Mouse (Mus musculus) MEL (cell line): ENCODE data around the gene Spata9. TPM values are rescaled to one million over a fixed set of nuclear protein-coding genes. Genes with fewer than 3 reads are reported as not detected.

Experiments
- DNase-seq: peaks from one replicate; pipeline ENCODE4 v3.0.0; 2011; ENCODE audit warnings: low read depth, low spot score
- H3K27ac ChIP-seq: 2 replicates; pipeline ENCODE4 v1.5.1; 2012; ENCODE audit warnings: low read depth, mild to moderate bottlenecking, control low read depth, low read length, moderate library complexity; ENCODE audit not compliant: control insufficient read depth
- H3K27me3 ChIP-seq, 2 experiments: fragments of 150-350 bp in 1 of 2; sonication (generic) in 1 of 2; 2 replicates each; pipeline ENCODE4 v1.6.1; 2012; ENCODE audit warnings: low read length in 2 of 2, mild to moderate bottlenecking in 2 of 2, improper control_type of control experiment in 1 of 2, moderate library complexity in 1 of 2; ENCODE audit not compliant: insufficient read depth in 2 of 2, control insufficient read depth in 1 of 2
- H3K36me3 ChIP-seq, 2 experiments: 2 replicates each; pipeline ENCODE4 v1.6.1; 2012 to 2014; ENCODE audit warnings: low read length in 2 of 2, improper control_type of control experiment in 1 of 2, inconsistent platforms in 1 of 2, mild to moderate bottlenecking in 1 of 2; ENCODE audit not compliant: insufficient read depth in 2 of 2, control insufficient read depth in 1 of 2
- H3K4me1 ChIP-seq, 2 experiments: fragments of 150-350 bp in 1 of 2; sonication (generic) in 1 of 2; 2 replicates each; pipeline ENCODE4 v1.6.1; 2012; ENCODE audit warnings: low read length in 2 of 2, improper control_type of control experiment in 1 of 2, mild to moderate bottlenecking in 1 of 2; ENCODE audit not compliant: insufficient read depth in 2 of 2, control insufficient read depth in 1 of 2
- H3K4me3 ChIP-seq, 2 experiments: fragments of 150-350 bp in 1 of 2; sonication (generic) in 1 of 2; 2 replicates each; pipeline ENCODE4 v1.5.1; 2012; ENCODE audit warnings: low read depth in 2 of 2, low read length in 2 of 2, mild to moderate bottlenecking in 2 of 2, moderate library complexity in 2 of 2, control low read depth in 1 of 2, improper control_type of control experiment in 1 of 2; ENCODE audit not compliant: control insufficient read depth in 1 of 2, insufficient read depth in 1 of 2
- H3K79me2 ChIP-seq: 2 replicates; pipeline ENCODE4 v1.6.1; 2012; ENCODE audit warnings: mild to moderate bottlenecking, low read length, moderate library complexity; ENCODE audit not compliant: control insufficient read depth, poor library complexity, insufficient read depth
- H3K9ac ChIP-seq: 2 replicates; pipeline ENCODE4 v1.6.1; 2012; ENCODE audit warnings: low read depth, mild to moderate bottlenecking, control low read depth, low read length, moderate library complexity; ENCODE audit not compliant: control insufficient read depth, poor library complexity, severe bottlenecking
- H3K9me3 ChIP-seq: fragments of 150-350 bp; sonication (generic); replicated peaks from 2 replicates; pipeline ENCODE4 v1.6.1; 2012; ENCODE audit warnings: mild to moderate bottlenecking, low read length, improper control_type of control experiment, moderate library complexity; ENCODE audit not compliant: insufficient read depth
- BHLHE40 ChIP-seq: IDR thresholded peaks from 2 replicates; pipeline ENCODE4 v1.6.1; 2012; ENCODE audit warnings: low read depth, mild to moderate bottlenecking, inconsistent platforms, low read length, improper control_type of control experiment, borderline replicate concordance
- CTCF ChIP-seq, 3 experiments: IDR thresholded peaks in 2 of 3; conservative IDR thresholded peaks in 1 of 3; 2 replicates each; pipeline ENCODE4 v1.5.1; 2011 to 2012; ENCODE audit warnings: low read length in 3 of 3, low read depth in 2 of 3, mild to moderate bottlenecking in 2 of 3, improper control_type of control experiment in 1 of 3, inconsistent platforms in 1 of 3, mixed read lengths in 1 of 3, moderate library complexity in 1 of 3; ENCODE audit not compliant: control insufficient read depth in 1 of 3, insufficient read depth in 1 of 3, poor library complexity in 1 of 3, severe bottlenecking in 1 of 3
- E2F4 ChIP-seq: IDR thresholded peaks from 2 replicates; pipeline ENCODE4 v1.6.1; 2011; ENCODE audit warnings: low read depth, low read length, improper control_type of control experiment, borderline replicate concordance
- GABPA ChIP-seq: IDR thresholded peaks from 2 replicates; pipeline ENCODE4 v1.6.1; 2012; ENCODE audit warnings: low read depth, mild to moderate bottlenecking, inconsistent platforms, low read length, improper control_type of control experiment, moderate library complexity
- JUND ChIP-seq: IDR thresholded peaks from 2 replicates; pipeline ENCODE4 v1.6.1; 2011; ENCODE audit warnings: low read depth, mild to moderate bottlenecking, improper control_type of control experiment, low read length
- MAFK ChIP-seq: IDR thresholded peaks from 2 replicates; pipeline ENCODE4 v1.6.1; 2011; ENCODE audit warnings: low read depth, mild to moderate bottlenecking, low read length, improper control_type of control experiment, borderline replicate concordance
- MAX ChIP-seq: IDR thresholded peaks from 2 replicates; pipeline ENCODE4 v1.6.1; 2011; ENCODE audit warnings: low read length, improper control_type of control experiment
- MEF2A ChIP-seq: IDR thresholded peaks from 2 replicates; pipeline ENCODE4 v1.6.1; 2014; ENCODE audit warnings: low read depth, mild to moderate bottlenecking, inconsistent platforms, low read length, improper control_type of control experiment; ENCODE audit not compliant: poor library complexity, insufficient replicate concordance, severe bottlenecking; ENCODE audit errors: extremely low read depth
- MXI1 ChIP-seq: IDR thresholded peaks from 2 replicates; pipeline ENCODE4 v1.6.1; 2011; ENCODE audit warnings: mild to moderate bottlenecking, low read depth, low read length, improper control_type of control experiment
- MYB ChIP-seq: IDR thresholded peaks from 2 replicates; pipeline ENCODE4 v1.6.1; 2011; ENCODE audit warnings: mild to moderate bottlenecking, low read depth, low read length, improper control_type of control experiment
- MYC ChIP-seq: IDR thresholded peaks from 2 replicates; pipeline ENCODE4 v1.6.1; 2011; ENCODE audit warnings: low read depth, mild to moderate bottlenecking, low read length, improper control_type of control experiment, moderate library complexity
- NELFE ChIP-seq: IDR thresholded peaks from 2 replicates; pipeline ENCODE4 v1.6.1; 2011; ENCODE audit warnings: low read depth, low read length, improper control_type of control experiment
- NRF1 ChIP-seq: IDR thresholded peaks from 2 replicates; pipeline ENCODE4 v1.6.1; 2014; ENCODE audit warnings: low read depth, mild to moderate bottlenecking, inconsistent platforms, low read length, improper control_type of control experiment, moderate library complexity; ENCODE audit not compliant: poor library complexity, insufficient read depth, severe bottlenecking
- POLR2A ChIP-seq, 2 experiments: IDR thresholded peaks; 2 replicates each; pipeline ENCODE4 v1.6.1; 2011 to 2012; ENCODE audit warnings: low read length in 2 of 2, mild to moderate bottlenecking in 2 of 2, control low read depth in 1 of 2, improper control_type of control experiment in 1 of 2, low read depth in 1 of 2, moderate library complexity in 1 of 2; ENCODE audit not compliant: control insufficient read depth in 1 of 2, insufficient read depth in 1 of 2, poor library complexity in 1 of 2
- POLR2AphosphoS2 ChIP-seq: IDR thresholded peaks from 2 replicates; pipeline ENCODE4 v1.6.1; 2011; ENCODE audit warnings: low read length, improper control_type of control experiment
- POLR2AphosphoS5 ChIP-seq: IDR thresholded peaks from 2 replicates; pipeline ENCODE4 v1.6.1; 2012; ENCODE audit warnings: low read depth, borderline replicate concordance, mild to moderate bottlenecking, inconsistent platforms, low read length, moderate library complexity, mixed read lengths
- RAD21 ChIP-seq: IDR thresholded peaks from 2 replicates; pipeline ENCODE4 v1.6.1; 2011; ENCODE audit warnings: mild to moderate bottlenecking, low read depth, low read length, improper control_type of control experiment
- SIN3A ChIP-seq: IDR thresholded peaks from 2 replicates; pipeline ENCODE4 v1.6.1; 2012; ENCODE audit warnings: low read length, improper control_type of control experiment, inconsistent platforms
- TAL1 ChIP-seq: IDR thresholded peaks from 2 replicates; pipeline ENCODE4 v1.6.1; 2012; ENCODE audit warnings: mild to moderate bottlenecking, inconsistent platforms, low read length, moderate library complexity, mixed read lengths
- TBP ChIP-seq: IDR thresholded peaks from 2 replicates; pipeline ENCODE4 v1.8.0; 2011; ENCODE audit warnings: low read depth, low read length, improper control_type of control experiment
- UBTF ChIP-seq: IDR thresholded peaks from 2 replicates; pipeline ENCODE4 v1.6.1; 2012; ENCODE audit warnings: low read depth, mild to moderate bottlenecking, inconsistent platforms, low read length, improper control_type of control experiment, moderate library complexity, borderline replicate concordance; ENCODE audit not compliant: insufficient read depth
- USF2 ChIP-seq, 2 experiments: IDR thresholded peaks; 2 replicates each; pipeline ENCODE4 v1.6.1; 2011 to 2012; ENCODE audit warnings: improper control_type of control experiment in 2 of 2, low read length in 2 of 2, borderline replicate concordance in 1 of 2, inconsistent platforms in 1 of 2, low read depth in 1 of 2, mild to moderate bottlenecking in 1 of 2; ENCODE audit not compliant: insufficient read depth in 1 of 2
- ZC3H11A ChIP-seq: IDR thresholded peaks from 2 replicates; pipeline ENCODE4 v1.6.1; 2012; ENCODE audit warnings: low read depth, mild to moderate bottlenecking, inconsistent platforms, low read length, improper control_type of control experiment
- ZKSCAN1 ChIP-seq: IDR thresholded peaks from 2 replicates; pipeline ENCODE4 v1.6.1; 2012; ENCODE audit warnings: low read depth, mild to moderate bottlenecking, inconsistent platforms, low read length, improper control_type of control experiment, moderate library complexity
- ZMIZ1 ChIP-seq: IDR thresholded peaks from 2 replicates; pipeline ENCODE4 v1.6.1; 2012; ENCODE audit warnings: low read depth, mild to moderate bottlenecking, inconsistent platforms, low read length, improper control_type of control experiment, moderate library complexity
- polyA plus RNA-seq, 2 experiments: library from polyadenylated mRNA; stranded (reverse) in 1 of 2; unstranded in 1 of 2; fragments of >175 nt in 1 of 2; fragments of >200 nt in 1 of 2; gene quantifications; 2 replicates each; pipeline versions ENCODE4 v1.2.1 to v1.2.4; 2012; ENCODE audit warnings: low replicate concordance in 2 of 2, low read depth in 1 of 2; ENCODE audit not compliant: insufficient read length in 2 of 2, insufficient read depth in 1 of 2, missing spikeins in 1 of 2
- total RNA-seq: library from RNA; depleted of rRNA; stranded (reverse); fragments of 300-350 nt; gene quantifications from 2 replicates; pipeline ENCODE4 v1.2.3, GENCODE M21; 2012

Gene Spata9
- total and polyA plus RNA-seq, 3 experiments = 0.78 TPM; not detected in 2

DNA sequence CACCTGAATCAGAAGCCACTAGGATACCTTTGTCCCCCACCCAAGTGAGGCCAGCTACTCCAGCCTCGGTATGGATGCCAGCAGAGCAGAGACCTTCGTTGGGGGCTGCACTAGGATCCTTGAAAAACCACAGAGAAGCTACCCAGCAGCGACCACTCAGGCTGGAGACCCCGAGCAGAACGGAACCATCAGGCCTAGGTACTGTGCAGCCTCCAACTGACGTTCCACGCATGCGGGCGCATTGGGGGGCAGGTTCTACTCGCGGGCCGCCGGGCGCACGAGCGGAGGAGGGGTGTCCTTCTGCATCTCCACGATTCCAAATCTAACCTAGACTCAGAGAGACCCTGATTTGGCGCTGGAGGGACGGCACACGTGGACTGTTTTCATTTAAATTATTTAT, 36.9 kb upstream of the Spata9 start:
- Histone ChIP-seq H3K4me3 (no peak overlapping the region), H3K4me1 (no peaks in the 10 kb centered on the region), H3K27me3 (no peaks in the 10 kb centered on the region), H3K36me3 (no peaks in the 10 kb centered on the region), H3K27ac (no peak overlapping the region), H3K79me2 (no peaks in the 10 kb centered on the region), H3K9me3 (no peaks in the 10 kb centered on the region), H3K9ac (no peak overlapping the region)
- no peak for DNase-seq
- TF ChIP-seq TBP (no peak), MEF2A (no peak), MAX (no peak), ZKSCAN1 (no peak), POLR2AphosphoS2 (no peak), NELFE (no peak), BHLHE40 (no peak), MAFK (no peak), ZC3H11A (no peak), SIN3A (no peak), UBTF (no peak), RAD21 (no peak)

DNA sequence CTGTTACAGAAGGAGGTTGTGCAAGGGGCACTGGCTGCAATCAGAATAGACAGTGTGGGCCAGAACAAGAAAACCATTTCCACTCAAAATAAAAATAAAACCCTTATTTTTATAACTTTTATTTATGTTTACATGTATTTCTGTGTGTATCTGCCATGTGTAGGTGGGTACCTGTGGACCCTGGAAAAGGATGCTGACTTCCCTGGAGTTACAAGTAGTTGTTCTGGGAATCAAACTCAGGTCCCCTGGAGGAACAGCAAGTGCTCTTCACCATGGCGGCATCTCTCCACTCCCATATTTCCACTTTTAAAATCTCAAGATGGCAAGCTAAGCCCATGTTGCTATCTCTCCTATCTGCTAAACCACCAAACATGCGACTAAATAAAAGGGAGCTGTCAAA, 36.3 kb upstream of the Spata9 start:
- Histone ChIP-seq H3K9me3 (no peaks in the 10 kb centered on the region), H3K36me3 (no peaks in the 10 kb centered on the region), H3K27me3 (no peaks in the 10 kb centered on the region), H3K4me1 (no peaks in the 10 kb centered on the region), H3K79me2 (no peaks in the 10 kb centered on the region), H3K9ac (no peak overlapping the region), H3K27ac (no peak overlapping the region), H3K4me3 (no peak overlapping the region)
- TF ChIP-seq CTCF (IDR thresholded peaks at IDR 0.05 in 2 of 3, conservative IDR thresholded peaks at IDR 0.05 in 1 of 3; ENCODE audit: control insufficient read depth in 1 of 3, insufficient read depth in 1 of 3, low read depth in 2 of 3, low read length in 3 of 3, poor library complexity in 1 of 3, severe bottlenecking in 1 of 3) (no peak), TAL1 (no peak), POLR2A (IDR thresholded peaks at IDR 0.05; ENCODE audit: control insufficient read depth in 1 of 2, insufficient read depth in 1 of 2, low read depth in 1 of 2, low read length in 2 of 2, poor library complexity in 1 of 2) (no peak), BHLHE40 (no peak), JUND (no peak), GABPA (no peak), E2F4 (no peak), ZKSCAN1 (no peak), MAFK (no peak), NRF1 (no peak), RAD21 (no peak), MXI1 (no peak), POLR2AphosphoS2 (no peak), MYB (no peak), ZC3H11A (no peak), MYC (no peak), ZMIZ1 (no peak), MAX (no peak), USF2 (IDR thresholded peaks at IDR 0.05; ENCODE audit: borderline replicate concordance in 1 of 2, insufficient read depth in 1 of 2, low read depth in 1 of 2, low read length in 2 of 2) (no peak), POLR2AphosphoS5 (no peak)
- DNase-seq = no peak
